Mouse (Mus musculus): ENCODE results near the gene Stx8.

DNA sequence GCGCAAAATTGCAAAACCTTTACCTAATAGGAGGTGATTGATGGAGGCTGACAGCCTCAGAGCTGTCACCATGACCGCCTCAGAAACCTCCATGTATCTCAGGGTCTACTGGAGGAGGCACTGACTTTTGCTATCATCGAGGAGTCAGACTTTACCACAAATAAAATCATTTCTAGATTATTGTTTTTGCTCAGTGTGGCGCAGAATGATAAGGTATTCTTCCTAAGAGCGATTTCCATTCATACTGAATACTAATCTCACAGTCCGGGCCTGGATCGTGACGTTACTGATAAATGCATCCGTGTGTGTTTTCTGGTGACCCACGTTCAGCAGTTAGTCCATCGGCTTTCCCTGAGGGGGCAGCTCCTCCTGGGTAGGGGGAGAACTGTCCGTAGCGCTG, 153.1 kb downstream of the Stx8 start:
- TF ChIP-seq POLR2A (IDR thresholded peaks at IDR 0.05; ENCODE audit: borderline replicate concordance, low read depth, low read length) (no peak), CTCF (IDR thresholded peaks at IDR 0.05; ENCODE audit: low read depth, low read length) (no peak)

All from bone marrow macrophage, adult 2 months (primary cell).